Mouse (Mus musculus) midbrain, embryonic 11.5 days (tissue): Measurements from ENCODE around the gene Timmdc1. TPM values are rescaled to one million over a fixed set of nuclear protein-coding genes. Genes with fewer than 3 reads are reported as not detected.

Source experiments
- ATAC-seq: fragments of 200-750 bp; cut with Nextera tagmentation; 2 replicates; pipeline ENCODE4 v1.8.0; 2017; ENCODE audit warnings: moderate TSS enrichment, moderate library complexity; ENCODE audit not compliant: low FRiP score
- DNase-seq: peaks from one replicate; pipeline ENCODE4 v3.0.0; 2015; ENCODE audit warnings: low spot score; ENCODE audit errors: missing footprints
- H3K27ac ChIP-seq: fragments of 300-500 bp; sonication (generic); 2 replicates; pipeline ENCODE4 v1.5.1; 2014; ENCODE audit warnings: low read depth, low read length
- H3K27me3 ChIP-seq: fragments of 300-500 bp; sonication (generic); 2 replicates; pipeline ENCODE4 v1.6.1; 2014; ENCODE audit warnings: mild to moderate bottlenecking, low read length, moderate library complexity, mixed read lengths; ENCODE audit not compliant: control insufficient read depth, insufficient read depth
- H3K36me3 ChIP-seq: fragments of 300-500 bp; sonication (generic); 2 replicates; pipeline ENCODE4 v1.6.1; 2014; ENCODE audit warnings: mild to moderate bottlenecking, low read length, moderate library complexity, mixed read lengths; ENCODE audit not compliant: control insufficient read depth, insufficient read depth
- H3K4me1 ChIP-seq: fragments of 300-500 bp; sonication (generic); 2 replicates; pipeline ENCODE4 v1.6.1; 2014; ENCODE audit warnings: low read length; ENCODE audit not compliant: control insufficient read depth, insufficient read depth
- H3K4me2 ChIP-seq: fragments of 300-500 bp; sonication (generic); 2 replicates; pipeline ENCODE4 v1.6.1; 2014; ENCODE audit warnings: mild to moderate bottlenecking, moderate library complexity
- H3K4me3 ChIP-seq: fragments of 300-500 bp; sonication (generic); 2 replicates; pipeline ENCODE4 v1.5.1; 2014; ENCODE audit warnings: low read depth, low read length
- H3K9ac ChIP-seq: fragments of 300-500 bp; sonication (generic); 2 replicates; pipeline ENCODE4 v1.6.1; 2014; ENCODE audit warnings: low read length
- H3K9me3 ChIP-seq: fragments of 300-500 bp; sonication (generic); 2 replicates; pipeline ENCODE4 v1.6.1; 2016; ENCODE audit warnings: low read length; ENCODE audit not compliant: control insufficient read depth
- WGBS: fragments of 180-500 bp; shearing (Covaris S2); extraction: QIAGEN DNeasy Blood & Tissue Kit; methylation state at CpG from one replicate; pipeline ENCODE4 v1.1.7; 2014; 5-methylcytosine and 5-hydroxymethylcytosine counted together
- polyA plus RNA-seq: library from polyadenylated mRNA; unstranded; fragments of >200 nt; fragmentation: Nextera tagmentation; extraction: Ambion mirVana; gene quantifications from 2 replicates; pipeline ENCODE4 v1.2.1, GENCODE M21; 2014

Timmdc1 gene
- polyA plus RNA-seq = 27.6 and 29.2 TPM in 2 replicates

DNA sequence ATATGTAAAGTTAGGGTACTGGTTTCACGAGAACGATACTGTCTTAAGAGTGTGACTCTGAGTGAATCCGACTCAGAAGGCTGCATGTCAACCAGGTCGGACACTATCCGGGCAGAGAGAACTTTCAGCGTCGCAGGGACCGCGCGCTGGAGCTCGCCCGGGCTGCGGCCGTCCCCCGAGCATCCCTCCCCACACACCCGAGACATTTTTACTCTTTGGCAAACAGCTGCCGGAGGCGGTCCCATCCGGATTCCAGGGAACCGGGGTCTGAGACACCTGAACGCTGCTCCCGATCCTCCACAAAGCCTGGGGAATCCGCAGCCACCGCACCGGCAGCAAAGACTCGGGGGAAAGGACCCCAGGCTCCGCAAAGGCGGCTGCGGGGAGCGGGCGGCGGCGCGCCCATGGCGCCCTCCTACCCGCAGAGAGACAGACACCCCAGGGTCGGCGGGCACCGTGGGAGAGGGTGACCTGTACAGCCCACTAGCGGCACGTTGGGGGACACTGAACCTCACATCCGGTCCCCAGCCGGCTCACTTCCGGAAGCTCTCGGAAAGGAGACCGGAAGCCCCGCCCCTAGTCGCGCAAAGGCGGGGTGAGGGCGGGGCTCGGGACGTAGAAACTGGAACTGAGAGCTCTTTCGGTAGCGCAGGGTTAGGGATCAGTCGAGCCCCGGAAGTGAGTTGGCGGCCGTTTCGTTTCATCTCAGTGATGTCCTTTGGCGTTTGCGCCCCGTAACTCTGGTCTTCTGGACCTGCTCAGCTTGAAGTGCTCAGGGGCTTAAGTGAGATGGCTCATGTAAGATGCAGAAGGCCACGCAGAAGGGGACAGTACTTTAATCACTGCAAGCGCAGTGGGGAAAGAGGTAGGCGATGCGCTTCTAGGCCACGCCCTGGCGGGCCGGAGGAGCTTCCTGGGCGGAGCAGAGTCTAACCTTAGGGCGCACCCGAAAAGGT, at the start of gene Timmdc1:
Gene Timmdc1 (minus strand): TSS at position 535 of the 956 bp plus-strand sequence.
- peak within 1 kb of the TSS; percentile 63 for H3K4me2 ChIP-seq
- H3K9me3 ChIP-seq = no peaks in the 10 kb centered on the region
- peak; percentile 100 for DNase-seq
- peak within 1 kb of the TSS; percentile 94 for H3K4me3 ChIP-seq
- H3K4me1 ChIP-seq = peaks cover 8% of the 10 kb centered on the region
- peaks cover 12% of the 10 kb centered on the region; the same call in 1 of the 2 replicates for H3K36me3 ChIP-seq
- H3K27ac ChIP-seq = peak within 1 kb of the TSS; percentile 80
- under 1% methylated on average over 73 of the region's 73 CpGs for WGBS
- peak; percentile 98 for ATAC-seq
- H3K27me3 ChIP-seq = no peaks in the 10 kb centered on the region
- peak within 1 kb of the TSS; percentile 93 for H3K9ac ChIP-seq

GRCm38 (mm10) chr16:38571481-38571880, 49.0 kb upstream of the Timmdc1 start:
- Histone ChIP-seq H3K4me1 (no peaks in the 10 kb centered on the region), H3K9ac (no peak overlapping the region), H3K4me2 (no peak overlapping the region), H3K4me3 (no peak overlapping the region), H3K36me3 (peaks cover 18% of the 10 kb centered on the region), H3K27me3 (no peaks in the 10 kb centered on the region), H3K9me3 (no peaks in the 10 kb centered on the region), H3K27ac (no peak overlapping the region)
- no peak for ATAC-seq
- DNase-seq = peak; percentile 64
- WGBS = 95% methylated on average over 3 of the region's 3 CpGs

- Histone ChIP-seq H3K9ac (no peak overlapping the region), H3K4me3 (no peak overlapping the region), H3K9me3 (no peaks in the 10 kb centered on the region), H3K27me3 (no peaks in the 10 kb centered on the region), H3K27ac (no peak overlapping the region), H3K4me2 (no peak overlapping the region), H3K4me1 (peaks cover 5% of the 10 kb centered on the region), H3K36me3 (peaks cover 14% of the 10 kb centered on the region)
- ATAC-seq = no peak
- DNase-seq = no peak
- 98% methylated on average over 5 of the region's 5 CpGs for WGBS
Measured at GRCm38 (mm10) chr16:38568192-38568591, 45.7 kb upstream of the Timmdc1 start.

- Histone ChIP-seq H3K9ac (peak overlapping the region; percentile 78), H3K36me3 (peaks cover 5% of the 10 kb centered on the region; the same call in 1 of the 2 replicates), H3K27ac (no peak overlapping the region), H3K4me1 (peaks cover 5% of the 10 kb centered on the region), H3K9me3 (no peaks in the 10 kb centered on the region), H3K27me3 (no peaks in the 10 kb centered on the region), H3K4me2 (peak overlapping the region; percentile 55), H3K4me3 (peak overlapping the region; percentile 63)
- ATAC-seq (no peak), DNase-seq (no peak)
- WGBS = 39% methylated on average over 10 of the region's 10 CpGs
Measured at GRCm38 (mm10) chr16:38563516-38563915, 41.1 kb upstream of the Timmdc1 start.

GRCm38 (mm10) chr16:38562968-38563327, 40.5 kb upstream of the Timmdc1 start:
- Histone ChIP-seq H3K27ac (no peak overlapping the region), H3K9ac (peak overlapping the region; percentile 78), H3K4me1 (peaks cover 5% of the 10 kb centered on the region), H3K27me3 (no peaks in the 10 kb centered on the region), H3K36me3 (no peaks in the 10 kb centered on the region; the same call in 1 of the 2 replicates), H3K4me2 (peak overlapping the region; percentile 55), H3K4me3 (peak overlapping the region; percentile 63), H3K9me3 (no peaks in the 10 kb centered on the region)
- no peak for DNase-seq
- no peak; the same call in 1 of the 2 replicates for ATAC-seq
- under 1% methylated on average over 25 of the region's 25 CpGs for WGBS

DNA sequence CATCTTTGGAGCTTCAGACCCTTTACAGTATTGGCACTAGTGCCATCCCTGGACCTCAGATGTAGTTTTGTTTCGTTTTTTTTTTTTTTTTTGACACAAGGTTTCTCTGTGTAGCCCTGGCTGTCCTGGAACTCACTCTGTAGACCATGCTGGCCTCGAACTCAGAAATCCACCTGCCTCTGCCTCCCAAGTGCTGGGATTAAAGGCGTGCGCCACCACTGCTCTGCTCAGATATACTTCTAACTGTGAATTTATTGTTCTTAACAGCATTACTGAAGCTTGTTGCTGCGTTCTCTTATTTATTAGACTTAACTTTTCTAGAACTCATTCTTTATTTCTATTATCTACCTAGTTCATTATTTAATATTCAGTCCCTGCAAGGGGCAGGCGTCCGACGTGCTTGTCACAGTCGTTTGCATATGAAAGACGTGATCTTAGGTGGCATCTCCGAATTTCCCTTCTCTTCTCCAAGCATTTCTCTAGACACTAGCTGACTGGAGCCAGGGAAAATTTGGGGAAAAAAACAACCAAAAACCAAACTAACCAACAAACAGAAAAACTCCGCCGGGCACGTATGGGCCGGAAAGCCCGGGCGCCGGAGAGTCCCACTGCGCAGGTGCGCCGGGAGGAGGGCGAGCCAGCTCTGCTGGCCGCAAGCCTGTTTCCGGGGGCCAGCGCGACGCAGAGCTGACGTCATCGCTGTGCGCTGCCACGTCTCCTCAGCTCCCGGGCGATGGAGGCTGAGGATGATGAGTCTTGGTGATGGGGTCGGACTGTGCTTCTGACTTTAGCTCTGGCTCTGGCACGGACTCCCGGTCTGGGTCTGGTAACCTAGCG, 39.9 kb upstream of the Timmdc1 start:
- Histone ChIP-seq H3K4me1 (peaks cover 5% of the 10 kb centered on the region), H3K4me2 (peak overlapping the region; percentile 55), H3K36me3 (no peaks in the 10 kb centered on the region; the same call in 1 of the 2 replicates), H3K9me3 (no peaks in the 10 kb centered on the region), H3K27me3 (no peaks in the 10 kb centered on the region), H3K4me3 (peak overlapping the region; percentile 63), H3K27ac (peak overlapping the region; percentile 54), H3K9ac (peak overlapping the region; percentile 78)
- DNase-seq = peak; percentile 99
- peak; percentile 98 for ATAC-seq
- WGBS = 7% methylated on average over 37 of the region's 37 CpGs

DNA sequence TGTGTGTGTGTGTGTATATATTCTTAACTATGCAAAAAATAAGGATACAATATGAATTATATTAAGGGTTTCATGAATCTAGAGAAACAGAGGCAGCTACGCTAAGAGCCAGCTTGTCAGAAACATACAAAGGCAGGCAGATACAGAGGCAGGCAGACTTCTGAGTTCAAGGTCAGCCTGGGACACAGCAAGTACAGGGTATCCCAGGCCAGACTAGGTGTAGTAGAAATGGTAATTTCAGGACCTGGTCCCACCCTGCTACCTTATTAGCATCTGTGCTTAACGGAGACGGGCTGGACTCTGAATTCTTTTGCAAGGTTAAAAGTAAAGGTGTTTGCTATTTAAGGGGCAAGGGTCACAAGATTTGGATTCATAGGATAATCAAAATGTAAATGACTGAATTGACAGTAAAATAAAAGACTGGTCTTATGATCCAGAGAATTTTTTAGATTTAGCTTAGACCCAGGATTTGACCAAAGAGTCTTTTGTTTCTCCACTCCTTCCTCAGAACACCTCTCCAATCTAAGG, 35.8 kb upstream of the Timmdc1 start, which contains the start of gene Tmem39a:
Gene Tmem39a (plus strand): TSS at position 478 of the 528 bp plus-strand sequence.
- no peak for DNase-seq

GRCm38 (mm10) chr16:38555988-38556387, 33.5 kb upstream of the Timmdc1 start:
- no peak overlapping the region for H3K27ac ChIP-seq
- no peak overlapping the region for H3K4me3 ChIP-seq
- DNase-seq (no peak), ATAC-seq (no peak)
- no peaks in the 10 kb centered on the region for H3K36me3 ChIP-seq
- no peaks in the 10 kb centered on the region for H3K9me3 ChIP-seq
- H3K4me1 ChIP-seq = no peaks in the 10 kb centered on the region
- no peak overlapping the region for H3K9ac ChIP-seq
- H3K27me3 ChIP-seq = no peaks in the 10 kb centered on the region; the same call in 1 of the 2 replicates
- H3K4me2 ChIP-seq = no peak overlapping the region
- WGBS = 84% methylated on average over 3 of the region's 3 CpGs

More for the DNA sequence above, 35.8 kb upstream of the Timmdc1 start, which contains the start of gene Tmem39a:
- Histone ChIP-seq H3K36me3 (no peaks in the 10 kb centered on the region), H3K9ac (no peak within 1 kb of the TSS), H3K27ac (no peak within 1 kb of the TSS), H3K4me1 (no peaks in the 10 kb centered on the region; the same call in none of the 2 replicates), H3K9me3 (no peaks in the 10 kb centered on the region), H3K27me3 (no peaks in the 10 kb centered on the region), H3K4me2 (no peak within 1 kb of the TSS), H3K4me3 (no peak within 1 kb of the TSS)
- no peak for ATAC-seq
- WGBS = 82% methylated on average over 3 of the region's 3 CpGs
